Comparison of ENCODE assay signal across 18 mouse cellular contexts in genomic region chr7:84348145-84348911, GRCm38 (mm10).
"Had no signal": no experiment of that assay in that cellular context is flagged by ENCODE, and none has a peak within 500 bp of the region (broad histone marks: within the 10 kb centered on the region; RNA-seq: fewer than 3 reads in every experiment).

No protein-coding gene starts in this region.

- H3K4me2 ChIP-seq: lung, embryonic 14.5 days; midbrain, embryonic 12.5 days; midbrain, embryonic 15.5 days; neural tube, embryonic 13.5 days; neural tube, embryonic 15.5 days; stomach, embryonic 15.5 days had no signal

- H3K9me3 ChIP-seq: midbrain, embryonic 15.5 days; neural tube, embryonic 15.5 days; stomach, embryonic 15.5 days had no signal

- H3K9ac ChIP-seq: lung, embryonic 14.5 days; midbrain, embryonic 12.5 days; midbrain, embryonic 15.5 days; neural tube, embryonic 13.5 days; neural tube, embryonic 15.5 days; stomach, embryonic 15.5 days had no signal

- ATAC-seq: midbrain, embryonic 15.5 days had no signal

- H3K4me1 ChIP-seq: midbrain, embryonic 10.5 days; midbrain, embryonic 12.5 days; neural tube, embryonic 13.5 days; neural tube, embryonic 15.5 days; stomach, embryonic 15.5 days had no signal

- H3K27ac ChIP-seq: midbrain, embryonic 10.5 days; midbrain, embryonic 12.5 days; midbrain, embryonic 15.5 days; neural tube, embryonic 13.5 days; neural tube, embryonic 15.5 days; stomach, embryonic 15.5 days; stomach, postnatal 0 days had no signal

- H3K27me3 ChIP-seq: midbrain, embryonic 12.5 days; midbrain, embryonic 15.5 days; neural tube, embryonic 13.5 days; neural tube, embryonic 15.5 days; stomach, embryonic 15.5 days had no signal

- H3K36me3 ChIP-seq: stomach, embryonic 15.5 days had no signal

- DNase-seq: lung, adult 18-20 months; lung, embryonic 14.5 days; lung, postnatal 10 days; lung, postnatal 4 days; retina, postnatal 1 day; right cerebral cortex, adult 18-20 months; right cerebral cortex, postnatal 14 days; thymus, adult 2 months; thymus, postnatal 25 days; thymus, postnatal 4 days had no signal

- H3K4me3 ChIP-seq: midbrain, embryonic 10.5 days; midbrain, embryonic 12.5 days; midbrain, embryonic 15.5 days; myocyte; neural tube, embryonic 13.5 days; neural tube, embryonic 15.5 days; stomach, embryonic 15.5 days had no signal
